Mouse (Mus musculus) heart, postnatal 0 days (tissue): Measurements from ENCODE around the gene Aurkb.

Source experiments
- CTCF ChIP-seq: IDR thresholded peaks from 2 replicates; pipeline ENCODE4 v1.5.1; 2016; ENCODE audit warnings: antibody characterized with exemption, control low read depth, low read depth
- EP300 ChIP-seq: IDR thresholded peaks from 2 replicates; pipeline ENCODE4 v1.6.1; 2016; ENCODE audit warnings: antibody characterized with exemption, low read depth

DNA sequence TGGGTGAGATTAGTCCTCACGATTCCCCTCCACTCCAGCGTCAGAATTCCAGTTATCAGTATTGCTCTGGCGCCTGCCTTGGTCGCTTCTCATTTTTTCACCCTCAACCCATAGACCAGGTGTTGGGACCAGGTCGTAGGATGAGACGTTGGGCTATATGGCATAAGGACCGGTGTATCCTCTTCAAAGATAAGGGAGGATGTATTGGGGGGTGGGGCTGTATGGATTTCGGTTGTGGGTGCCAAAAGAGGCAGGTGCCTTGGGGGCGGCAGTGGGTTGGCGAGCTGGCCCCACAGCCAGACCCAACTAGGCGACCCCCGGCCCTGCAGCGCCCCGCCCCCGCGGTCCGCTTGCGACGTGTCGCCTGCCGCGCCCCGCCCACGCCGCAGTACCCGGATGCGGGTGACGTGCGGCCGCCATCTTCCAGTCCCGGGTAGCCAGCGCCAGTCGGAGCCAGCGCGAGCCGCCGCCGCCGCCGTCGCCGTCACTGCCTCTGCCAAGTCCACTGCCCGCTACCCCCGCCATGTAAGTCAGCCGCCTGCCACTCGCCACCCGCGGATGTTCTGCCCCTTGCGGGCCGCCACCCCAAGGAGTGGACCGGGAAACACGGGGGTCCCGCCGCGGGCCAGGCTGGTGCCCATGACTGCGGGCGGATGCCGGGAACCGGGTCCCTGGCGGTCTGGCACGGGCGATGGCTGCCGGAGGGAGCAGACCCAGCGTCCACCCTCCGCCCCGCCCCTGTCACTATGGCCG lies 42.8 kb downstream of the Aurkb start, which contains the start of gene Vamp2:
- TF ChIP-seq CTCF (no peak), EP300 (no peak; the same call in 1 of the 2 replicates)
